Mouse (Mus musculus) liver, embryonic 16.5 days (tissue): Measurements from ENCODE around the gene Atl1. TPM values are rescaled to one million over a fixed set of nuclear protein-coding genes. Genes with fewer than 3 reads are reported as not detected.

Experiments used
- ATAC-seq: fragments of 200-750 bp; cut with Nextera tagmentation; 2 replicates; pipeline ENCODE4 v1.8.0; 2017; ENCODE audit warnings: low read depth, mild to moderate bottlenecking, moderate number of reproducible peaks, moderate library complexity
- H3K27ac ChIP-seq: fragments of 300-500 bp; sonication (generic); 2 replicates; pipeline ENCODE4 v1.5.1; 2014; ENCODE audit warnings: mild to moderate bottlenecking, low read length
- H3K27me3 ChIP-seq: fragments of 300-500 bp; sonication (generic); 2 replicates; pipeline ENCODE4 v1.6.1; 2014; ENCODE audit warnings: low read depth, low read length, mixed read lengths; ENCODE audit not compliant: control insufficient read depth, insufficient read depth
- H3K36me3 ChIP-seq: fragments of 300-500 bp; sonication (generic); 2 replicates; pipeline ENCODE4 v1.6.1; 2014; ENCODE audit warnings: mild to moderate bottlenecking; ENCODE audit not compliant: control insufficient read depth, insufficient read depth
- H3K4me1 ChIP-seq: fragments of 300-500 bp; sonication (generic); 2 replicates; pipeline ENCODE4 v1.6.1; 2014; ENCODE audit warnings: low read depth, low read length, mixed read lengths; ENCODE audit not compliant: control insufficient read depth
- H3K4me2 ChIP-seq: fragments of 300-500 bp; sonication (generic); 2 replicates; pipeline ENCODE4 v1.6.1; 2014; ENCODE audit warnings: low read depth, low read length, mixed read lengths
- H3K4me3 ChIP-seq: fragments of 300-500 bp; sonication (generic); 2 replicates; pipeline ENCODE4 v1.5.1; 2014; ENCODE audit warnings: low read depth, mild to moderate bottlenecking, low read length
- H3K9ac ChIP-seq: fragments of 300-500 bp; sonication (generic); 2 replicates; pipeline ENCODE4 v1.6.1; 2014; ENCODE audit warnings: low read depth, low read length
- H3K9me3 ChIP-seq: fragments of 300-500 bp; sonication (generic); replicated peaks from 2 replicates; pipeline ENCODE4 v1.6.1; 2016; ENCODE audit warnings: low read length; ENCODE audit not compliant: control insufficient read depth
- WGBS: fragments of 180-500 bp; shearing (Covaris S2); extraction: QIAGEN DNeasy Blood & Tissue Kit; methylation state at CpG from one replicate; pipeline ENCODE4 v1.1.7; 2014; ENCODE audit not compliant: insufficient replicate concordance; 5-methylcytosine and 5-hydroxymethylcytosine counted together
- polyA plus RNA-seq: library from polyadenylated mRNA; unstranded; fragments of >200 nt; fragmentation: Nextera tagmentation; extraction: Ambion mirVana; gene quantifications from 2 replicates; pipeline ENCODE4 v1.2.1, GENCODE M21; 2015

Atl1 gene
- polyA plus RNA-seq, 1 experiment from 2014 or later = 1.4 TPM

DNA sequence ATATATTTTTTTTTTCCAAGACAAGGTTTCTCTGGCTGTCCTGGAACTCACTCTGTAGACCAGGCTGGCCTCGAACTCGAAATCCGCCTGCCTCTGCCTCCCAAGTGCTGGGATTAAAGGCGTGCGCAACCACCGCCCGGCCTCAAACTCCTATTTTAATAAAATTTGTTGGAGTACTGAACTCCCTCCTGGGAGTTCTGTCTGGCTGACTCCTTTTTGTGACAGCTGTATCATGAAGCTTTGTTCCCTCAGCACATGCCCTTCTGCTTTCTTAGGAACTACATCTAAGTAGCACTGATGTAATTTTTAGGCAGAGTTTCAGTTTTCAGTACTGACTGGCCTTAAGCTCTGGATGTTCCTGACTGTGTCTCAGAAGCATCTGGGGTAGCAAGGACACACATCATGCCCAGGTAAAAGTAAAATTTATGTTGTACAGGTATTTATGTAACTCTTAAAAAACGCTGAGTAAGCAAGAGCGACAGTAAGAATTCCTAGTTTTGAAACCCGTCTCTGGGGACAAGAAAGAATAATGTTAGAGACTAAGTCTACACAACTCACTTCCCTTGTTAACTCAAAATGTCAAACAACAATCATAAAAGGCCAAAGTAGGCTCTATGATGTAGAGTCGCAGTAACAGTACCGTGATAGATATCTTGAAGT, 36.6 kb upstream of the Atl1 start:
- Histone ChIP-seq H3K27me3 (no peaks in the 10 kb centered on the region), H3K4me1 (peaks cover 26% of the 10 kb centered on the region), H3K4me3 (no peak overlapping the region), H3K36me3 (peaks cover 13% of the 10 kb centered on the region), H3K4me2 (no peak overlapping the region), H3K27ac (no peak overlapping the region), H3K9me3 (no peaks in the 10 kb centered on the region), H3K9ac (no peak overlapping the region)
- 90% methylated on average over 12 of the region's 12 CpGs for WGBS
- ATAC-seq = no peak

GRCm38 (mm10) chr12:69856398-69856797, 36.0 kb upstream of the Atl1 start:
- Histone ChIP-seq H3K27me3 (no peaks in the 10 kb centered on the region), H3K9me3 (no peaks in the 10 kb centered on the region), H3K27ac (no peak overlapping the region), H3K4me1 (peaks cover 26% of the 10 kb centered on the region), H3K4me3 (no peak overlapping the region), H3K4me2 (no peak overlapping the region), H3K9ac (no peak overlapping the region), H3K36me3 (peaks cover 13% of the 10 kb centered on the region)
- WGBS = 90% methylated on average over 10 of the region's 10 CpGs
- no peak for ATAC-seq

DNA sequence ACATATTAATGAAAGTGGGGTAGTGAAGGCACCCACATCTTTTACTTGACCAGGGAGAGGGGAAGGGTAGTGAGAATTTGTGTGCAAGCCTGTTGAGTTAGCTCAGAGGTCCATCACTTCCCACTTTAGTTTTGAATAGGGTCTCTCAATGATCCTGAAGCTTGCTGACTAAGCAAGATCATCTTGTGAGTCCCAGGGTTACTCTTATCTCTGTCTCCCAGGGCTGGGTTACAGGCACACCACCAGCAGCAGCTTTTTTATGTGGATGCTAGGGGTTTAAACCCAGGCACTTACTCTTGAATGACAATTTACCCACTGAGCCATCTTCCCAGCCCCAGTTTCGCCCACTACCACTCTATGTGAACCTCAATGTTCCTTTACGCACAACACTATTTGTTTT, 34.8 kb upstream of the Atl1 start:
- Histone ChIP-seq H3K9ac (0 out of 2 replicates have a peak overlapping the region, but pooled peaks have one; percentile 2), H3K27ac (peak overlapping the region; percentile 80), H3K27me3 (no peaks in the 10 kb centered on the region), H3K4me1 (peaks cover 26% of the 10 kb centered on the region), H3K36me3 (peaks cover 8% of the 10 kb centered on the region), H3K9me3 (no peaks in the 10 kb centered on the region), H3K4me2 (peak overlapping the region; percentile 18; the same call in 1 of the 2 replicates), H3K4me3 (no peak overlapping the region)
- ATAC-seq = peak; percentile 85
- WGBS = 61% methylated on average over 2 of the region's 2 CpGs

DNA sequence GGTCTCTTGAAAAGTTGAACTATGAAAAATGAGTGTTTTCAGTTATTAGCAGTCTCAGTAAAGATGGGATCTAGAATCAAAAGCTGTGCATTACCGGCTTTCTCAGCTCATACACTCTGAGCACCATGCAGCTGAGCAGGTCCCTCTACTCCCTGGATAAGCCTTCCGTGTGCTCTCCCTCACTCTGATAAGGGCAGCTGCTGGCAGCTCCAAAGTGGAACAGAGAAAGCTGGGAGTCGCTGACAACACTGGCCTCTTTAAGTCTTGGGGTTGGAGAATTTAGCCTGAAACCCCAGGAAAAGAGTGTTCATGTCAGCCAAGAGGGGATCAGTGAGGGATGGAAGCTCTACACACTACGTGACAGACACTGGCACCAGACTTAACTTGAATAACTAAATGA, 33.6 kb upstream of the Atl1 start:
- H3K4me1 ChIP-seq = peaks cover 27% of the 10 kb centered on the region

DNA sequence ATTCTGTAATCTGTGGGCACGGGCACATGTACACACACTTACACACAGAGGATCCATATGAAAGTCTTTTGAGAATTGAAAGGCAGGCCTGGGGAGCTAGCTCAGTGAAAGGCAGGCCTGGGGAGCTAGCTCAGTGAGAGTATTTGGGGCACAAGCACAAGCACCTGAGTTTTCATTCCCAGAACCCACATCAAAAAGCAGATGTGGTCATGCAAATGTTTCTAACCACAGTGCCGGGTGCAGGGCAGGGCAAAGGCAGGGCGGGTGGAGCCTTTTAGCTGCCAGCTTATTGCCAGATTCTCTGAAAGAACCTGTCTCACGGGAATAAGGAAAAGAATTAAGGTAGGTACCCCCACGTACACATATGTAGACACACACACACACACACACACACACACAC, 28.9 kb upstream of the Atl1 start:
- Histone ChIP-seq H3K27me3 (no peaks in the 10 kb centered on the region), H3K27ac (no peak overlapping the region), H3K4me2 (no peak overlapping the region), H3K9ac (no peak overlapping the region), H3K4me1 (peaks cover 15% of the 10 kb centered on the region), H3K36me3 (peaks cover 6% of the 10 kb centered on the region), H3K9me3 (no peaks in the 10 kb centered on the region), H3K4me3 (no peak overlapping the region)
- 45% methylated on average over 5 of the region's 5 CpGs for WGBS
- ATAC-seq = no peak

More for the DNA sequence above, 33.6 kb upstream of the Atl1 start:
- WGBS = 44% methylated on average over 4 of the region's 4 CpGs
- peak overlapping the region; percentile 35; the same call in 1 of the 2 replicates for H3K9ac ChIP-seq
- no peaks in the 10 kb centered on the region for H3K9me3 ChIP-seq
- H3K36me3 ChIP-seq = peaks cover 8% of the 10 kb centered on the region
- peak overlapping the region; percentile 8; the same call in 1 of the 2 replicates for H3K4me3 ChIP-seq
- ATAC-seq = peak; percentile 83
- H3K4me2 ChIP-seq = peak overlapping the region; percentile 46
- peak overlapping the region; percentile 80 for H3K27ac ChIP-seq
- no peaks in the 10 kb centered on the region for H3K27me3 ChIP-seq

- Histone ChIP-seq H3K36me3 (peaks cover 6% of the 10 kb centered on the region), H3K9me3 (no peaks in the 10 kb centered on the region), H3K4me3 (no peak overlapping the region), H3K9ac (no peak overlapping the region), H3K4me2 (no peak overlapping the region), H3K4me1 (peaks cover 10% of the 10 kb centered on the region), H3K27me3 (no peaks in the 10 kb centered on the region), H3K27ac (0 out of 2 replicates have a peak overlapping the region, but pooled peaks have one; percentile 26)
- WGBS = 47% methylated on average over 4 of the region's 4 CpGs
- ATAC-seq = no peak
Observed at GRCm38 (mm10) chr12:69864164-69864692, 28.2 kb upstream of the Atl1 start.

DNA sequence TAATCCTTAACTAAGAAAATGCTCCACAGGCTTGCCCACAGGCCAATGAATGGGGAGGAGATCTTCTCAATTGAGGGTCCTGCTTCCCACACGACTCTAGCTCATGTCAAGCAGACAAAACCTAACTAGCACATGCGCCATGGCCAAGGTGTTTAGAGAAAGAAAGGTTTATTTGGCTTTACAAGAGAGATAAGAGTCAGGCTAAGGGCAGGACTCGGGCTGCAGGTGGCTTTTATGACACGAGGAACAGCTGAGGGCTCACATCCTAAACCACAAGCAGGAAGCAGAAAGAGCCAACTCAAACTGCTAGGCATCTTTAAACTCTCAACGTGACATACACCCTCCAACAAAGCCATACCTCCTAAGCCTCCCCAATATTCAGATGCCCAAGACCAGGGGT, 25.1 kb upstream of the Atl1 start:
- peaks cover 10% of the 10 kb centered on the region for H3K4me1 ChIP-seq
- 32% methylated on average over 5 of the region's 5 CpGs for WGBS
- H3K9ac ChIP-seq = no peak overlapping the region
- H3K27me3 ChIP-seq = no peaks in the 10 kb centered on the region
- no peaks in the 10 kb centered on the region for H3K9me3 ChIP-seq
- H3K36me3 ChIP-seq = peaks cover 9% of the 10 kb centered on the region
- no peak for ATAC-seq
- H3K27ac ChIP-seq = peak overlapping the region; percentile 30; the same call in 1 of the 2 replicates
- no peak overlapping the region for H3K4me3 ChIP-seq
- H3K4me2 ChIP-seq = no peak overlapping the region

GRCm38 (mm10) chr12:69871632-69872031, 20.8 kb upstream of the Atl1 start:
- no peaks in the 10 kb centered on the region; the same call in 1 of the 2 replicates for H3K4me1 ChIP-seq
- no peak overlapping the region for H3K9ac ChIP-seq
- H3K27me3 ChIP-seq = no peaks in the 10 kb centered on the region
- WGBS = 86% methylated on average over 5 of the region's 5 CpGs
- ATAC-seq = no peak
- peaks cover 3% of the 10 kb centered on the region; the same call in 1 of the 2 replicates for H3K36me3 ChIP-seq
- H3K4me3 ChIP-seq = no peak overlapping the region
- no peak overlapping the region for H3K27ac ChIP-seq
- no peaks in the 10 kb centered on the region for H3K9me3 ChIP-seq
- no peak overlapping the region for H3K4me2 ChIP-seq

DNA sequence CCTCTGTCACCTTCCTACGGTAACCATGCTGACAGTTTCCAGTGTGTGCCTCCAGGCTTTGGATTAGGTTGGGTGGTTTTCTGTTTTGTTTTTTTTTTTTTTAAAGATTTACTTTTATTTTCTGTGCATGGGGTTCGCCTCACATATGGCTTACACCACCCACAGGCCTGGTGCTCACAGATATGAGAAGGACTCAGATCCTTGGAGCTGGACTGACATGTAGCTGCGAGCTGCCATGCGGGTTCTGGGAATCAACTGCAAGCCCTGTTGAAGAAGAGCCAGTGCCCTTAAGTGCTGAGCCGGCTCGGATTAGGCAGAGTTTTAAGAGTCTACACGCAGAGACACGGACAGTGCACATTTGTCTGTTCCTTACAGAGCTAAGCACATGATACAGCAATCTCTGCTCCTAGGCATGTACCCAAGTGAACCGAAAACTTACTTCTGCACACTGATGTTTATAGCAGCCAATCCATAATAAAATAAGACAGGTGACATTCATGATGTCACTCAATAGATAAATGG, 14.5 kb upstream of the Atl1 start:
- no peak overlapping the region for H3K9ac ChIP-seq
- no peak for ATAC-seq
- no peak overlapping the region for H3K4me3 ChIP-seq
- 68% methylated on average over 9 of the region's 9 CpGs for WGBS
- H3K4me1 ChIP-seq = peaks cover 17% of the 10 kb centered on the region
- H3K27ac ChIP-seq = no peak overlapping the region
- no peaks in the 10 kb centered on the region for H3K9me3 ChIP-seq
- no peaks in the 10 kb centered on the region for H3K36me3 ChIP-seq
- H3K4me2 ChIP-seq = no peak overlapping the region
- no peaks in the 10 kb centered on the region for H3K27me3 ChIP-seq
